Mouse (Mus musculus) megakaryocyte, embryonic 14.5 days (primary cell): ENCODE data around the gene Pgm5. TPM values are rescaled to one million over a fixed set of nuclear protein-coding genes. Genes with fewer than 3 reads are reported as not detected.
"Not testable (repeated sequence)": the region's sequence is repeated elsewhere in the genome, so short reads cannot be mapped to it uniquely, and the experiment has no call there.

Experiments
- H3K27me3 ChIP-seq: replicated peaks from 2 replicates; pipeline ENCODE3; 2012; ENCODE audit warnings: inconsistent platforms
- H3K36me3 ChIP-seq: replicated peaks from 2 replicates; pipeline ENCODE3; 2012; ENCODE audit warnings: low read length, inconsistent platforms, mixed read lengths
- H3K4me1 ChIP-seq: 2 replicates; pipeline ENCODE4 v1.6.1; 2012; ENCODE audit warnings: inconsistent platforms
- H3K4me3 ChIP-seq: replicated peaks from 2 replicates; pipeline ENCODE3; 2012; ENCODE audit warnings: moderate library complexity, mild to moderate bottlenecking, inconsistent platforms
- H3K9me3 ChIP-seq: 2 replicates; pipeline ENCODE4 v1.6.1; 2012; ENCODE audit warnings: inconsistent platforms
- FLI1 ChIP-seq: IDR thresholded peaks from 2 replicates; pipeline ENCODE4 v1.6.1; 2012; ENCODE audit warnings: low read length, inconsistent platforms, mixed read lengths
- GATA1 ChIP-seq: IDR thresholded peaks from 3 replicates; pipeline ENCODE4 v1.6.1; 2012; ENCODE audit warnings: mixed read lengths, low read length, inconsistent platforms, borderline replicate concordance
- polyA plus RNA-seq: library from polyadenylated mRNA; stranded (reverse); fragments of >175 nt; gene quantifications from 2 replicates; pipeline ENCODE4 v1.2.3, GENCODE M21; 2012; ENCODE audit warnings: low replicate concordance; ENCODE audit not compliant: insufficient read depth

The Pgm5 gene
- polyA plus RNA-seq, 1 experiment: not detected

- Histone ChIP-seq H3K4me3 (peak overlapping the region; percentile 88), H3K9me3 (peaks cover 2% of the 10 kb centered on the region), H3K4me1 (peaks cover 34% of the 10 kb centered on the region), H3K27me3 (peaks cover 83% of the 10 kb centered on the region), H3K36me3 (no peaks in the 10 kb centered on the region)
- TF ChIP-seq FLI1 (no peak), GATA1 (no peak)
Measured at GRCm38 (mm10) chr19:24898737-24899577, 37.3 kb upstream of the Pgm5 start.

- peak overlapping the region; percentile 10 for H3K4me3 ChIP-seq
Measured at GRCm38 (mm10) chr19:24897896-24898736, 36.5 kb upstream of the Pgm5 start.

GRCm38 (mm10) chr19:24897006-24897895, 35.6 kb upstream of the Pgm5 start:
- TF ChIP-seq FLI1 (no peak), GATA1 (no peak)
- Histone ChIP-seq H3K9me3 (no peaks in the 10 kb centered on the region; the same call in 1 of the 2 replicates), H3K36me3 (no peaks in the 10 kb centered on the region), H3K27me3 (peaks cover 77% of the 10 kb centered on the region), H3K4me3 (peak overlapping the region; percentile 60), H3K4me1 (peaks cover 34% of the 10 kb centered on the region)

More at GRCm38 (mm10) chr19:24897896-24898736, 36.5 kb upstream of the Pgm5 start:
- TF ChIP-seq FLI1: no peak
- TF ChIP-seq GATA1: no peak
- Histone ChIP-seq H3K36me3 (no peaks in the 10 kb centered on the region), H3K27me3 (peaks cover 83% of the 10 kb centered on the region), H3K4me1 (peaks cover 34% of the 10 kb centered on the region), H3K9me3 (no peaks in the 10 kb centered on the region; the same call in 1 of the 2 replicates)

- Histone ChIP-seq H3K4me3 (no peak overlapping the region), H3K4me1 (peaks cover 34% of the 10 kb centered on the region), H3K27me3 (peaks cover 70% of the 10 kb centered on the region), H3K9me3 (no peaks in the 10 kb centered on the region; the same call in 1 of the 2 replicates), H3K36me3 (no peaks in the 10 kb centered on the region)
- TF ChIP-seq GATA1 (no peak), FLI1 (no peak)
Measured at GRCm38 (mm10) chr19:24896536-24896935, 34.9 kb upstream of the Pgm5 start.

GRCm38 (mm10) chr19:24886888-24887287, 25.2 kb upstream of the Pgm5 start:
- H3K9me3 ChIP-seq: peaks cover 7% of the 10 kb centered on the region
- peaks cover 6% of the 10 kb centered on the region for H3K4me1 ChIP-seq
- TF ChIP-seq GATA1: no peak
- no peak for TF ChIP-seq FLI1
- H3K27me3 ChIP-seq: peaks cover 52% of the 10 kb centered on the region
- H3K4me3 ChIP-seq: no peak overlapping the region
- no peaks in the 10 kb centered on the region for H3K36me3 ChIP-seq

GRCm38 (mm10) chr19:24885504-24885903, 23.8 kb upstream of the Pgm5 start:
- TF ChIP-seq GATA1: no peak
- no peak for TF ChIP-seq FLI1
- no peaks in the 10 kb centered on the region for H3K36me3 ChIP-seq
- H3K9me3 ChIP-seq: peaks cover 7% of the 10 kb centered on the region
- H3K4me1 ChIP-seq: peaks cover 6% of the 10 kb centered on the region
- no peak overlapping the region for H3K4me3 ChIP-seq
- peaks cover 52% of the 10 kb centered on the region for H3K27me3 ChIP-seq

GRCm38 (mm10) chr19:24881237-24881636, 19.6 kb upstream of the Pgm5 start:
- no peak overlapping the region for H3K4me3 ChIP-seq
- peaks cover 6% of the 10 kb centered on the region for H3K4me1 ChIP-seq
- TF ChIP-seq GATA1: no peak
- no peak for TF ChIP-seq FLI1
- peaks cover 31% of the 10 kb centered on the region for H3K27me3 ChIP-seq
- H3K36me3 ChIP-seq: no peaks in the 10 kb centered on the region
- H3K9me3 ChIP-seq: peaks cover 9% of the 10 kb centered on the region

- H3K27me3 ChIP-seq: peaks cover 25% of the 10 kb centered on the region
- not testable (repeated sequence) for H3K4me3 ChIP-seq, H3K9me3 ChIP-seq, H3K36me3 ChIP-seq, H3K4me1 ChIP-seq
Measured at GRCm38 (mm10) chr19:24875129-24875870, 13.6 kb upstream of the Pgm5 start, which contains the start of gene Gm10053. Gene Gm10053, plus strand, starts transcription at chr19:24875686.
